Mouse (Mus musculus) urinary bladder, postnatal 25 days (tissue): ENCODE results near the gene Arf1.
"Not testable (repeated sequence)": the region's sequence is repeated elsewhere in the genome, so short reads cannot be mapped to it uniquely, and the experiment has no call there.

Source experiments
- DNase-seq: peaks from one replicate; pipeline ENCODE4 v3.0.0; 2022; ENCODE audit warnings: low spot score

The Arf1 gene

GRCm38 (mm10) chr11:59226251-59226650 lies 1.8 kb downstream of the Arf1 start:
- no peak for DNase-seq

- DNase-seq, result no peak
Measured at GRCm38 (mm10) chr11:59225167-59225566, 2.9 kb downstream of the Arf1 start.

DNA sequence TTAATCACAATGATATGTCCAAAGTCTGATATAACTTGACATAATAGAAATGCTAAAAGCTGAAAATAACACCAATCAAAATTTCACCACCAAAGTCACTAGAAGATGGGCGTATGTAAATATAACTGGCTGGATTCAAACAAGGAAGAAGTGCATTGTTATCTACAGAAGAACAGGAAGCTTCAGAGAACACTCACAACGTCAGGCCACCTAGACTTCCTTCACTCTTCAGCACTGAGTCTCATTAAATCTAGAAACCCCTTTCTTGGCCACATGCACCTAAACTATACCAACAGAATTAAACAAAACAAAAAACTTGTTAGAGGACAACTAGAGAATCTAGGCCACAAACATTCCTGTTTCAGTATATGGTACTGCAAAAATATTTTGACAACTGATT lies 3.6 kb downstream of the Arf1 start:
- DNase-seq, result no peak

DNA sequence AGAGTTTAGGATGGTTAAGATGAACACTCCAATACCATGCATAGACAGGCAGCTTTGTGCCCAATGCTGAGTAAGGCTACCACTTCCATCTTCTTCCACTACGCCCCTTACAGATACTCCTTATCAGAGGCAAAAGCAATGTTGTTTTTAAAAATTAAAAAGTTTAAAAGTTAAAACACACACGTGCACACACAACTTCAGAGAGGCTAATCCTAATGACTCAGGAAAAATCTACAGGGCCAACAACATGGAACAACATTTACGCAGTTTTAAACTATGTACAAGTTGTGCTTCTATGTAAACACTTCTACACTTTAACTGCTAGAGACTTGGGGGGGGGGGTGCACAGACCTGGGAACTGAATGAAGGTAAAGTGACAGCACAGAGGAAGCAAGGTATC lies 4.0 kb downstream of the Arf1 start:
- no peak for DNase-seq

GRCm38 (mm10) chr11:59222306-59222705 lies 5.8 kb downstream of the Arf1 start:
- no peak for DNase-seq

DNA sequence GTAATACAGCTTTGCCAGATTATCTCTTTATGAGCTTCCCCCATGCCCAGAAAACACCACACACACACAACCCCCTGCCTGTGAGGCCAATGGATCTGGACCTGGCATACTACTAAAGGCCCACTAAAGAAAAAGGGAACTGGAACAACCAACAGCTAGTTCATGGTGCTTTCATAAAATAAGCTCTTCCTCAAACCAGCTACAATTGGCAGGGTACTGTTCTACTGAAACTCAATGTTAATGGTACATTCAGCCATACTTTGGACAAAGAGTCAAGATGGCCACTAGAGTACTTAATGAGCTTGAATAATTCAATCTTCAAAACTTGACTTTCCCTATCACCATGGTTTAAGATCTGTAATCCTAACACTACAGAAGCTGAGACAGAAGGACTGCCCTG lies 6.5 kb downstream of the Arf1 start:
- DNase-seq, result no peak

- no peak for DNase-seq
Measured at GRCm38 (mm10) chr11:59219064-59219463, 9.0 kb downstream of the Arf1 start.

- DNase-seq, result peak; percentile 45
Measured at GRCm38 (mm10) chr11:59218389-59218998, 9.6 kb downstream of the Arf1 start.

DNA sequence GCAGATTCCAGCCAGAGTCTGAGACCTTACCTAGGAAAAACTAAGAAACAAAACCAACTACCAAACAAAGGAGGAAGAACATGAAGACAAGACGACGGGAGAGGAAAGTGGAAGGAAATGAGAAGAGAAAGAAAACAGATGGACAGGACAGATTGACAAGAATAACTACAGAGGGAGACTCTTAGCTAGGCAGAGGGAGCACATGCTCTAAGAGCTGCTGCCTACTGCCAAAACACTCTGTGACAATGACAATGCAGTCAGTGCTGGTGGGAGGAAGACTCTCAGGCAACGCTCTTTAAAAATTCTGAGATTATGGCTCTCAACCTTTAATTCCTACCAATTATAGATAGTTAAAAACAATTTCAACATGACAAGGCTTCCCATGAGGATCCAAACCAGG lies 11.1 kb downstream of the Arf1 start:
- DNase-seq, result no peak

DNA sequence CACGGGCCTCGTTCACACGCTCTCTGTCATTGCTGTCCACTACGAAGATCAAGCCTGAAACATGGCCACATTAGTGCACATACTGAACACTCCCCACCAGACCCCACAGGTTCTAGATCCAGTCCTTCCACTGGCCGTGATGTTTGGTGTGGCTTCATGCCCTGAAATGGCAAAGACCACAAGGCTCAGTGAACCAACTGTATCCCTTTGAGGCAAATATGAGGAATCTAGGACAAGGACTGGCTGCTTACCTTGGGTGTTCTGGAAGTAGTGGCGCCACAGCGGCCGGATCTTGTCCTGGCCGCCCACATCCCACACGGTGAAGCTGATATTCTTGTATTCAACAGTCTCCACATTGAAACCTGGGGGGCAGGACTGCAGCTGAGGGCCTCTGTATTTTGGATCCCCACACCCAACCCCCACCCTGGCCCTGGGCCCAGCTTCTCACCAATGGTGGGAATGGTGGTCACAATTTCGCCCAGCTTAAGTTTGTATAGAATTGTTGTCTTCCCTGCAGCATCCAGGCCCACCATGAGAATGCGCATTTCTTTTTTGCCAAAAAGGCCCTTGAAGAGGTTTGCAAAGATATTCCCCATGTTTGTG lies 15.1 kb downstream of the Arf1 start:
- no peak for DNase-seq

DNA sequence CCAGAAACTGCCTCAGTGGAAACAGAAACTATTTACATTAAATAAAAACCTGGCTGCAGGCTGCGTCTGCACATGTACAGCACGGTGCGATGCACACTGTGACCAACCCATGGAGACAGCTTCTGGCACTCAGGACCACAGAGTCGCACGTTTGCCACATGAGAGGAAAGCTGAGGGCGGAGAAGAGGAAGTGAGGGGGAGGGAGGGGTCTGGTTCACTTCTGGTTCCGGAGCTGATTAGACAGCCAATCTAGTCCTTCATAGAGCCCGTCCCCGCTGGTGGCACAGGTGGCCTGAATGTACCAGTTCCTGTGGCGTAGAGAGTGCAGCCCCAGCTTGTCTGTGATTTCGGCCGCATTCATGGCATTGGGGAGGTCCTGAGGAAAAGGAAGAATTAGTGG lies 15.8 kb downstream of the Arf1 start:
- not testable (repeated sequence) for DNase-seq

- DNase-seq, result not testable (repeated sequence)
Measured at GRCm38 (mm10) chr11:59211561-59211960, 16.5 kb downstream of the Arf1 start.

GRCm38 (mm10) chr11:59210020-59210419 lies 18.1 kb downstream of the Arf1 start:
- DNase-seq, result no peak

DNA sequence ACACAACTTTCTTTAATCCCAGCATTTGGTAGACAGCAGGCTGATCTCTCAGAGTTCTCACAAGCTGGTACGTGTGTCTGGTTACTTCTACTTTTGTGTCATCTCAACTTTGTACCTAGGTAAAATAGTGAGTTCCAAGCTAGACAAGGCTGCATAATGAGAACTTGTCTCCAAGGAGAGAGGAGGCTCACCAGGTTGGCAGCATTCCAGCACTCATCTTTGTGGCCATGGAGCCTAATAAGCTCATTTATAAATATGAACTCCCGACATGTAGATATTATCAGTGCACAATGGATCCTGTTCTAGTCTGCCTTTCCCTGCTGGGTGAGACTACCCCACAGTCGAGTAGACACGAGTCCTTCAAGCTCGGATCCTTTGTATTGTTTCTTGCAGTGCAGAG lies 18.5 kb downstream of the Arf1 start:
- no peak for DNase-seq

DNA sequence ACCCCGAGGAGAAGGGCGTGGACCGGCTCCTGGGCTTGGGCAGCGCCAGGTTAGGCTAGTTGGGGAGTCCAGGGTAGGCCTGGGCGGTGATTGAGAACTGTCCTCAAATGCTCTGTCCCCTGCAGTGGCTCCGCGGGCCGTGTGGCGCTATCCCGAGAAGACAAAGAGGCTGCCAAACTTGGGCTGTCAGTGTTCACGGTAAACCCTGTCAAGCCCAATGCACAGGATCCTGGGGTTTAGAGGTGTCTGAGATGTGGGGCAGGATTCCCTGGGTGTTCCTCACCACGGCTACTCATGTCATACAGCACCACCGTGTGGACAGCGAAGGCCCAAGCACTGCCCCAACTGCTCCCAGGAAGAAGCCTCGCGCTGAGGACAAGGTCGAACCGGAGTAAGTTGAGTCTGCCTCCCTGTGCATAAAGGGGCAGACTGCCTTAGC lies 19.0 kb downstream of the Arf1 start:
- peak; percentile 53 for DNase-seq

- peak; percentile 90 for DNase-seq
Measured at GRCm38 (mm10) chr11:59208153-59208831, 19.8 kb downstream of the Arf1 start, which contains the start of gene 2310033P09Rik. 2310033P09Rik (plus strand) TSS chr11:59208321.

- DNase-seq, result peak; percentile 96
Measured at GRCm38 (mm10) chr11:59202081-59202995, 25.7 kb downstream of the Arf1 start, which contains the start of gene Mrpl55. Mrpl55 (plus strand) TSS chr11:59202486.

GRCm38 (mm10) chr11:59201216-59202002 lies 26.7 kb downstream of the Arf1 start:
- no peak for DNase-seq

DNA sequence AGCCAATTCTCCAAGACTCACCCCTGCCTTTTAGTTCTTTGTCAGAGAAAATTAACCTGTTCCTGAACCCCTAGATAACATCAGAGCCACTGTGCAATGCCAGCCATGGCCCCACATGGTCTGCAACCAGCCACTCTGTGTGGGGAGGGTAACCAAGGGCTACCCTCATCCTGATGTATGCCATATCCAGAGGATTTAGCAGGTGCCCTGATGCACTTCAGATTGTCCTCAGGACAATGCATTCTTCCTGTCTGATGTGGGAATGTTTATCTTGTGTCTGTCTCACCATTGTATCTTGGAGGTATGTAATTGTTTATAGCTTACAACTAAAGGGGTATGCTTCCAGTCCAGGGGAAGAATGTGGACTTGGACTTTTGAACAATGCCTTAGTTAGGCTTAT lies 31.8 kb downstream of the Arf1 start:
- no peak for DNase-seq

DNA sequence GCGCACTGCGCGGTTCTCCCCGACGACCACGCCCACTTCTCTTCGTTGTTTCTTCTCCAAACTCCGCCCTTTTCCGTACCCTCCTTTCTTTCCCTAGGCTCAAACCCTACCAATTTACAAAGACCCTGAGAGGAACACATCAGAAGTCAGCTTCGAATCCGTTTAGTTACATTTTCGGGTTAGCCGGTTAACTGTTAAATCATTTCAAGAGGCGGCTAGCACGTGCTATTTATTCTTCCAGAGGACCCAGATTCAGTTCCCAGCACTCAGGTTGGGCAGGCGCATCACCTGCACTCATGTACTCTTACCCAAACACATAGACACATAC lies 36.0 kb downstream of the Arf1 start, which contains the start of gene Guk1:
Gene Guk1, minus strand, starts transcription at position 154 of the 328 bp plus-strand sequence.
- no peak for DNase-seq
